Mouse (Mus musculus): ENCODE measurements around the gene Stc2. TPM values are rescaled to one million over a fixed set of nuclear protein-coding genes. Genes with fewer than 3 reads are reported as not detected.

The Stc2 gene
- polyA plus RNA-seq, 1 experiment = 16.3 TPM

GRCm38 (mm10) chr11:31366421-31366820, 3.5 kb downstream of the Stc2 start:
- TF ChIP-seq REST (IDR thresholded peaks at IDR 0.05; ENCODE audit: insufficient read depth, insufficient read length) (no peak), CEBPB (IDR thresholded peaks at IDR 0.05; ENCODE audit: insufficient read depth, poor library complexity, severe bottlenecking) (no peak), POLR2A (IDR thresholded peaks at IDR 0.05; ENCODE audit: insufficient read length, low read depth) (no peak), MAX (IDR thresholded peaks at IDR 0.05; ENCODE audit: low read depth) (no peak), TCF3 (IDR thresholded peaks at IDR 0.05; ENCODE audit: insufficient read length, low read depth) (no peak), TCF12 (IDR thresholded peaks at IDR 0.05; ENCODE audit: insufficient read depth, poor library complexity, severe bottlenecking) (no peak), E2F4 (IDR thresholded peaks at IDR 0.05; ENCODE audit: insufficient read depth) (no peak), SRF (IDR thresholded peaks at IDR 0.05; ENCODE audit: control insufficient read depth, insufficient read length, low read depth) (no peak), USF1 (IDR thresholded peaks at IDR 0.05; ENCODE audit: low read depth) (no peak), POLR2AphosphoS2 (IDR thresholded peaks at IDR 0.05; ENCODE audit: insufficient read length, low read depth) (no peak), MYOG (IDR thresholded peaks at IDR 0.05; ENCODE audit: control insufficient read depth in 1 of 3, insufficient read depth in 1 of 3, insufficient read length in 2 of 3, low read depth in 2 of 3) (no peak), MYOD1 (IDR thresholded peaks at IDR 0.05; ENCODE audit: control insufficient read depth in 1 of 3, insufficient read length in 2 of 3, low read depth in 2 of 3) (no peak)
- Histone ChIP-seq H3K4me3 (no peak overlapping the region), H3K79me2 (ENCODE audit: control insufficient read depth, insufficient read depth) (peaks cover 7% of the 10 kb centered on the region), H3K36me3 (ENCODE audit: control insufficient read depth, insufficient read depth) (peaks cover 6% of the 10 kb centered on the region), H3K27me3 (ENCODE audit: control insufficient read depth, insufficient read depth, insufficient read length) (no peaks in the 10 kb centered on the region), H3K4me2 (ENCODE audit: low read depth) (no peak overlapping the region), H3ac (ENCODE audit: control insufficient read depth, insufficient read length) (no peak overlapping the region)

- H3K79me2 ChIP-seq (ENCODE audit: control insufficient read depth, insufficient read depth) = peaks cover 7% of the 10 kb centered on the region
Observed at GRCm38 (mm10) chr11:31365981-31366380, 3.9 kb downstream of the Stc2 start.

GRCm38 (mm10) chr11:31365280-31365679, 4.6 kb downstream of the Stc2 start:
- Histone ChIP-seq H3K36me3 (ENCODE audit: control insufficient read depth, insufficient read depth) (peaks cover 9% of the 10 kb centered on the region), H3K4me2 (ENCODE audit: low read depth) (no peak overlapping the region), H3K27me3 (ENCODE audit: control insufficient read depth, insufficient read depth, insufficient read length) (no peaks in the 10 kb centered on the region), H3K79me2 (ENCODE audit: control insufficient read depth, insufficient read depth) (peaks cover 7% of the 10 kb centered on the region), H3K4me3 (no peak overlapping the region), H3ac (ENCODE audit: control insufficient read depth, insufficient read length) (no peak overlapping the region)
- TF ChIP-seq CEBPB (IDR thresholded peaks at IDR 0.05; ENCODE audit: insufficient read depth, poor library complexity, severe bottlenecking) (no peak), REST (IDR thresholded peaks at IDR 0.05; ENCODE audit: insufficient read depth, insufficient read length) (no peak), SRF (IDR thresholded peaks at IDR 0.05; ENCODE audit: control insufficient read depth, insufficient read length, low read depth) (no peak), TCF3 (IDR thresholded peaks at IDR 0.05; ENCODE audit: insufficient read length, low read depth) (no peak), MYOD1 (IDR thresholded peaks at IDR 0.05; ENCODE audit: control insufficient read depth in 1 of 3, insufficient read length in 2 of 3, low read depth in 2 of 3) (no peak), MAX (IDR thresholded peaks at IDR 0.05; ENCODE audit: low read depth) (no peak)

More at GRCm38 (mm10) chr11:31365981-31366380, 3.9 kb downstream of the Stc2 start:
- Histone ChIP-seq H3K36me3 (ENCODE audit: control insufficient read depth, insufficient read depth) (peaks cover 6% of the 10 kb centered on the region), H3K27me3 (ENCODE audit: control insufficient read depth, insufficient read depth, insufficient read length) (no peaks in the 10 kb centered on the region), H3K4me3 (no peak overlapping the region), H3ac (ENCODE audit: control insufficient read depth, insufficient read length) (no peak overlapping the region), H3K4me2 (ENCODE audit: low read depth) (no peak overlapping the region)
- TF ChIP-seq MYOD1 (IDR thresholded peaks at IDR 0.05; ENCODE audit: control insufficient read depth in 1 of 3, insufficient read length in 2 of 3, low read depth in 2 of 3) (no peak), POLR2A (IDR thresholded peaks at IDR 0.05; ENCODE audit: insufficient read length, low read depth) (no peak), TCF3 (IDR thresholded peaks at IDR 0.05; ENCODE audit: insufficient read length, low read depth) (no peak), TCF12 (IDR thresholded peaks at IDR 0.05; ENCODE audit: insufficient read depth, poor library complexity, severe bottlenecking) (no peak), POLR2AphosphoS2 (IDR thresholded peaks at IDR 0.05; ENCODE audit: insufficient read length, low read depth) (no peak), SRF (IDR thresholded peaks at IDR 0.05; ENCODE audit: control insufficient read depth, insufficient read length, low read depth) (no peak), CEBPB (IDR thresholded peaks at IDR 0.05; ENCODE audit: insufficient read depth, poor library complexity, severe bottlenecking) (no peak), MYOG (IDR thresholded peaks at IDR 0.05; ENCODE audit: control insufficient read depth in 1 of 3, insufficient read depth in 1 of 3, insufficient read length in 2 of 3, low read depth in 2 of 3) (no peak), MAX (IDR thresholded peaks at IDR 0.05; ENCODE audit: low read depth) (no peak)

GRCm38 (mm10) chr11:31362856-31363255, 7.0 kb downstream of the Stc2 start:
- Histone ChIP-seq H3K79me2 (ENCODE audit: control insufficient read depth, insufficient read depth) (no peaks in the 10 kb centered on the region), H3ac (ENCODE audit: control insufficient read depth, insufficient read length) (no peak overlapping the region), H3K27me3 (ENCODE audit: control insufficient read depth, insufficient read depth, insufficient read length) (no peaks in the 10 kb centered on the region), H3K36me3 (ENCODE audit: control insufficient read depth, insufficient read depth) (peaks cover 11% of the 10 kb centered on the region), H3K4me3 (no peak overlapping the region), H3K4me2 (ENCODE audit: low read depth) (no peak overlapping the region)
- TF ChIP-seq E2F4 (IDR thresholded peaks at IDR 0.05; ENCODE audit: insufficient read depth) (no peak), MAX (IDR thresholded peaks at IDR 0.05; ENCODE audit: low read depth) (no peak), POLR2A (IDR thresholded peaks at IDR 0.05; ENCODE audit: insufficient read length, low read depth) (no peak), SRF (IDR thresholded peaks at IDR 0.05; ENCODE audit: control insufficient read depth, insufficient read length, low read depth) (no peak), TCF3 (IDR thresholded peaks at IDR 0.05; ENCODE audit: insufficient read length, low read depth) (no peak), MYOG (IDR thresholded peaks at IDR 0.05; ENCODE audit: control insufficient read depth in 1 of 3, insufficient read depth in 1 of 3, insufficient read length in 2 of 3, low read depth in 2 of 3) (no peak), POLR2AphosphoS2 (IDR thresholded peaks at IDR 0.05; ENCODE audit: insufficient read length, low read depth) (no peak), MYOD1 (IDR thresholded peaks at IDR 0.05; ENCODE audit: control insufficient read depth in 1 of 3, insufficient read length in 2 of 3, low read depth in 2 of 3) (no peak), CEBPB (IDR thresholded peaks at IDR 0.05; ENCODE audit: insufficient read depth, poor library complexity, severe bottlenecking) (no peak), USF1 (IDR thresholded peaks at IDR 0.05; ENCODE audit: low read depth) (no peak), TCF12 (IDR thresholded peaks at IDR 0.05; ENCODE audit: insufficient read depth, poor library complexity, severe bottlenecking) (no peak), REST (IDR thresholded peaks at IDR 0.05; ENCODE audit: insufficient read depth, insufficient read length) (no peak)

- peaks cover 11% of the 10 kb centered on the region for H3K36me3 ChIP-seq (ENCODE audit: control insufficient read depth, insufficient read depth)
- H3K4me3 ChIP-seq = no peak overlapping the region
- H3K4me2 ChIP-seq (ENCODE audit: low read depth) = no peak overlapping the region
- H3ac ChIP-seq (ENCODE audit: control insufficient read depth, insufficient read length) = no peak overlapping the region
- TF ChIP-seq MYOG (IDR thresholded peaks at IDR 0.05; ENCODE audit: control insufficient read depth in 1 of 3, insufficient read depth in 1 of 3, insufficient read length in 2 of 3, low read depth in 2 of 3) (no peak), E2F4 (IDR thresholded peaks at IDR 0.05; ENCODE audit: insufficient read depth) (no peak), CEBPB (IDR thresholded peaks at IDR 0.05; ENCODE audit: insufficient read depth, poor library complexity, severe bottlenecking) (no peak), MYOD1 (IDR thresholded peaks at IDR 0.05; ENCODE audit: control insufficient read depth in 1 of 3, insufficient read length in 2 of 3, low read depth in 2 of 3) (no peak), POLR2AphosphoS2 (IDR thresholded peaks at IDR 0.05; ENCODE audit: insufficient read length, low read depth) (no peak), MAX (IDR thresholded peaks at IDR 0.05; ENCODE audit: low read depth) (no peak), REST (IDR thresholded peaks at IDR 0.05; ENCODE audit: insufficient read depth, insufficient read length) (no peak), USF1 (IDR thresholded peaks at IDR 0.05; ENCODE audit: low read depth) (no peak), TCF12 (IDR thresholded peaks at IDR 0.05; ENCODE audit: insufficient read depth, poor library complexity, severe bottlenecking) (no peak), TCF3 (IDR thresholded peaks at IDR 0.05; ENCODE audit: insufficient read length, low read depth) (no peak), SRF (IDR thresholded peaks at IDR 0.05; ENCODE audit: control insufficient read depth, insufficient read length, low read depth) (no peak)
- H3K79me2 ChIP-seq (ENCODE audit: control insufficient read depth, insufficient read depth) = no peaks in the 10 kb centered on the region
- H3K27me3 ChIP-seq (ENCODE audit: control insufficient read depth, insufficient read depth, insufficient read length) = no peaks in the 10 kb centered on the region
Observed at GRCm38 (mm10) chr11:31362330-31362729, 7.5 kb downstream of the Stc2 start.

All from myocyte (in vitro differentiated cells).